Mouse (Mus musculus): ENCODE measurements around the gene Stk11.

Gene Stk11

GRCm38 (mm10) chr10:80115290-80115943, at the start of gene Stk11:
TSS of gene Stk11 (plus strand) at chr10:80115803.
- DNase-seq (ENCODE audit: low spot score): peak; percentile 100

- no peak for DNase-seq (ENCODE audit: low spot score)
These were observed 46.4 kb upstream of the Stk11 start for GRCm38 (mm10) chr10:80069251-80069650.

DNA sequence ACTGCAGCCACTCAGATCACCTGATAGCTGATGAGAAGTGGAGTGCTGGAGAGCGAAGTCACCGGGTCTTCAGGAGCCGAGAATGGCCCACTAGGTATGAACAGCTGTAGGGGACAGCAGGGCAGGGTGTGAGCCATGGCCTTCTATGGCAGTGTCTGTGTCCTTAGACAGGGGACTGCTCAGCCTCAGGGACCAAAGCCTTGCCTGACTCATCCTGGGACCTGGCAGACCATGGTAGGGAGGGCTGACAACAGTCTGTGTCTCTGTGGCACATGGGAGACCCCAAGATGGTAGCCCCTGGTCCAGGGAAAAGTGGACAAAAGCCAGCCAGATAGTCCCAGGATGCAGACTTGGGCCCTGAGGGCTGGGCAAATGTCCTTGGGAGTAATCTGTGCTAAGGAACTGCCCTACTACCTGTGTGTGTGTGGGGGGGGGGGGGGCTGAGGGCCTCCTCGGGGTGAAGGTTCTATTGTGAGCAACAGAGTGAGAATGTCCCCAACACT, 45.6 kb upstream of the Stk11 start:
- DNase-seq (ENCODE audit: low spot score): no peak

DNA sequence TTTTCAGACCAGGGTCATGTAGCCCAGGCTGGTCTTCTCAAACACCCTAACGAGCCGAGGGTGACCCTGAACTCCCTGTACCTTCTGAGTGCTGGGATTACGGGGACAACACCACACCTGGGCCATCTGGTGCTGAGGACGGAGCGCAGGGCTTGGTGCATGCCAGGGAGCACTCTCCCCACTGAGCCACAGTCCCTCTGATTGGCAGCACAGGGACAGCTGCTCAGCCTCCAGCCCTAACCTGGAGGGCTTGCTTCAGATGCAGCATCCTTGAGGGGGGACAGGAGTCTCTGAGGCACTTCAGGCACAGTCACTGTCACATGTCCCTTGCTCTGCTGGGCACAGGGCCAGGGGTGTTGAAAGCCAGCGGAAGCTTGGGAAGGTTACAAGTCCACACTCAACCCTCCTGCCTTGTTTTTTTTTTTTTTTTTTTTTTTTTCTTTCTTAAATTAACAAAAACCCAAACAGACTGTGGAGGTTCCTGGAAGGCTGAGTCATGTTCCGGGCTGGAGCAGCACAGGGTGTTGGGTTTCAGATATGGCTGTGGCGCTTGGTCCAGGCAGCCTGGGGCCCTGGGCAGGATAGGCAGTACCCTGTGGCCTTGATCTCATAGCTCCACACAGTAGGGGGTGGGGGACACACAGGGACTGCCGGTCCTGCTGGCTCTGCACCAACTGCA, 44.6 kb upstream of the Stk11 start:
- peak; percentile 89 for DNase-seq (ENCODE audit: low spot score)

DNA sequence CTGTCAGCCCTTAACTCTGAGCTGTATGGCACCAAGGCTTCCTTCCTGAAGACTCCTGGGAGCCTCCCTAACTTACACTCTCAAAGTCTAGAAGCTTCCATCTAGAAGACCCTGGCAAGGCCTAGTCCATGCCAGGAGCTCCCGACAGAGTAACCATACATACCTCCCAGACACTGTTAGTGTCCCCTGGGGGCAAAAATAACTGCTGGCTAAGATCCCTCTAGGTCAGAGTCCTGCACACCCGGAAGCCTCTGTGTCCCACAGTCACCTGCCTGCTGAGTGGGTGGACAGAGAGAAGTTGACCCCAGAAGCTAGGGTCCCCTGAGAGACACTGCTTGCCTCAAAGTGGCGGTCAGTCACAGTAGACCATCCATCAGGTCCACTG, 44.1 kb upstream of the Stk11 start:
- no peak for DNase-seq (ENCODE audit: low spot score)

GRCm38 (mm10) chr10:80072623-80073489, 42.7 kb upstream of the Stk11 start:
- no peak for DNase-seq (ENCODE audit: low spot score)

- DNase-seq (ENCODE audit: low spot score): peak; percentile 88
These were observed 40.6 kb upstream of the Stk11 start for GRCm38 (mm10) chr10:80074813-80075601.

DNA sequence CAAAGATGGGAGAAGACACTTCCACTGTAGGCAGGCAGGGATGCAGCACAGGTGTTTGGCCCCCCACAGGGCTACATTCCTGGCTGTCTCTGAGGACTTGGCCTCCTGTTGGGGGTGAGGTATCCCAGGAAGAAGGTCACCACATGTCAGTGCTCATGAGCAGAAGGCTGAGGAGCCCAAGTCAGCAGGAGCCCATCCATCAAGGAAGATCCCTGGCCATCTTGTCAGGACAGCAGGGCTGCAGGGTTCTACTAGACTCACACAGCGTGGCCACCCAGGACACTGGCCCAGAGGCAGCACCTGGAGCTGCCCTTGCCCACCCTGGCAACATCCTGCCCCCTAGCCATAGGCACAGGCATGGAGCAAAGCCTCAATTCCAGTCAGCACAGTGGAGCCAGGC, 39.7 kb upstream of the Stk11 start:
- no peak for DNase-seq (ENCODE audit: low spot score)

- DNase-seq (ENCODE audit: low spot score): no peak
These were observed 39.2 kb upstream of the Stk11 start for GRCm38 (mm10) chr10:80076386-80076785.

- DNase-seq (ENCODE audit: low spot score): no peak
These were observed 38.3 kb upstream of the Stk11 start for GRCm38 (mm10) chr10:80077312-80077711.

DNA sequence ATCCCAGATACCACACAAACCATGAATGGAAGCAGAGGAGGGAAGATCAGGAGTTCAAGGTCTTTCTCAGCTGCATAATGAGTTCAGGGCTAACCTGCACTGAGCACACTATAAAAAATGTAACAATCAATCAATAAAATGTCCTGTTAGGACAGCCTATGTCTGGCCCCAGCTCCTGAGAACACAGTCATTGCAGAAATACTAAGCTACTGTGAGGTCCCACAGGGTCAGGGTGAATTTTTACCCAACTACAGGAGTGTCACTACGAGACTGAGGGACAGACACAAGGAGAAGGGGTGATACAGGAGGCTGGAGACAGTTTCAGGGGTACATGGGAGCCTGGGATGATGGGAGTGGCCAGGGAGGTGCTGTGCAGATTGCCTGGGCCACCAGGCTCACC, 37.2 kb upstream of the Stk11 start:
- DNase-seq (ENCODE audit: low spot score): no peak

DNA sequence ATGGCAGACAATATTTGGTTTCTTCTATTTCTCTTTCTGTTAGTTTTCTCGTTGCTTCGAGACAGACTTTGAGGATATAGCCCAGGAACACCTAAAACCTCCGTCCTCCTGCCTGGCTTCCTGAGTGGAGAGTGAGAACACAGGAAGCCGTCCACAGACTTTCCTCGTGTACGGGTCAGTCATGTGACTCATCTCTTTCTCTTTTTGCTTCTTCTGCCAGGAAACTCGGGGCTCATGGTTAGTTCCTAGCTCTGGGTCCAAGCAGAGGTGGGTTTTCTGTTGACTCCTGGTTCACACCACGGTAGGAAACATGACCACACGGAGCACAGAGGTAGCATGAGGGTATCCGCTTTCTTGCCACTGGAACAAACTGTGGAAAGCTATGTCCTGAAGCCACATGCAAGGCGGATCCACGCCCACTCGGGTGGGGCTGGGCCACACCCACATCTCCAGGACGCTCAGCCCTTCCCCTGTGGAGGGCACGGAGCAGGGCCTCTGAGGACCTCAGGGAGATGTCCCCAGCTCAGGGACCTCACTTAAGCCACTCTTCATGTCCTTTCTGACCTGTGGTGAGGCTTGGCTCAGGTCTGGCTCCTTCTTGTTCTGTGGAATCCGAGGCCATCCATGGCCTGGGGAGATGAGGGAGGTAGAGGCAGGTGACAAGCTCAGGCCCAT, 35.1 kb upstream of the Stk11 start:
- DNase-seq (ENCODE audit: low spot score): no peak

DNA sequence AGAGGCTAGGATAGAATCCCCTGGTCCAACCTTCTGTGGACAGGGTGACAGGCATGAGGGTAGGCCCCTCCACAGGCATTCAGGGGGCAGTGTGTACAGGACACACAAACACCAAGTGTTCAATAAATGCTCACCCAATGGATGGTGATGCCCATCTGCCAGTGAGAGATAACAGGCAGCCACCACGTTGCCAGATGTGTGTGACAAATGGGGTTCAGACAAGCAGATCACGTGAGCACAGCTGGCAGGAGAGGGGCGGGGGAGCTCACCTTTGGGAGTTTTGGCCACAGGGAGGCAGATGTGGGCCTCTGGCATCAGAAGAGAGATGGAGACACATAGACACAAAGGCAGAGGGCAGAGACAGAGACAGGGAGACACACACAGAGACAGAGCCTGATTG, 34.5 kb upstream of the Stk11 start:
- DNase-seq (ENCODE audit: low spot score): no peak

DNA sequence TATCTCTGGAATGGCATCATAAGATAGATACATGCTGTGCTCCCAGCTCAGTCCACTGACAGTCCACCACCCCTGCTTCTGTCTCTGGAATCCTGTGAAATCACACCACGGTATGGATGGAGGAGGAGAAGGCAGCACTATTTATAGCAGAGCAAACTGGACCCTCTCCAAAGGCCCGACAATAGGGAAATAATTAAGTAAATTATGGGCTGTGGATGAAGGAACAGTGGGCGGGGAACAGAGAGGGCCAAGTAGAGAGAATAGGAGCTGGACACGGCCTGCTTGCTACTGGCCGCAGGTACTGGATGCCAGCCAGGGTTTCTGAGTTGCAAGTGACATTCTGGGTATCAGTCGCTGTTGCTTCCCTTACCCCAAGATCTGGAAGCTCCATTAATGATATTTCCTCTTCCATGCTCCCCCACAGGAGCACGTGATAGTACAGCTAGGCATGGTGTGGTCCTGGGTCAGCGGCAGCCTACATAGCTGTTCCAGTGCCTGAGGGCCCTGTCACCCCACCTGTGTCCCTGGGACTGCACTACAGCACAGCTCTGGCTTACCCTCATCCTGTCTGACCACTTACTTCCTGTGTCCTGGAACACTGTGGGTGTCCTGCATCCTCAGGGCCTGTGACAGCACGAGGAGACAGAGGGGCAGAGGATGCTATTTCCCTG, 30.7 kb upstream of the Stk11 start:
- DNase-seq (ENCODE audit: low spot score): peak; percentile 64

- no peak for DNase-seq (ENCODE audit: low spot score)
These were observed 28.8 kb upstream of the Stk11 start for GRCm38 (mm10) chr10:80086847-80087246.

GRCm38 (mm10) chr10:80087483-80087882, 28.1 kb upstream of the Stk11 start:
- no peak for DNase-seq (ENCODE audit: low spot score)

DNA sequence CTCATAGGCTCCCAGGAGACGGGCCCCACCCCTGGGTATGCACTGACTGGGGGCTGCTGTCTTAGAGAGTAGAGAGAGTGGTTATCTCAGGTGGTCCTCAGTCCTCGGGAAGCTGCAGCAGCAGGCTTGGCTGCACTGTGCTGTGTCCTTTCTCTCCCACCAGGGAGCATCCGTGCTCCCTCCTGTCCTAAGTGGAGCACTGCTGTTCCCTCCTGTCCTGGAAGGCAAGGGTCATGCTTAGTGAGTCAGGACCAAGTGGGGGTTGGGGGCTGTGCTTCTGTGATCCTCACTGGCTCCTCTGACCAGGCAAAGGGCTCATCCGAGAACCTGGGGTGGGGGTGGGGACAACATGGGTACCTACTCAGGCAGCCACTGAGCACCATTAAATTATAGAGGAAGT, 26.5 kb upstream of the Stk11 start:
- no peak for DNase-seq (ENCODE audit: low spot score)

DNA sequence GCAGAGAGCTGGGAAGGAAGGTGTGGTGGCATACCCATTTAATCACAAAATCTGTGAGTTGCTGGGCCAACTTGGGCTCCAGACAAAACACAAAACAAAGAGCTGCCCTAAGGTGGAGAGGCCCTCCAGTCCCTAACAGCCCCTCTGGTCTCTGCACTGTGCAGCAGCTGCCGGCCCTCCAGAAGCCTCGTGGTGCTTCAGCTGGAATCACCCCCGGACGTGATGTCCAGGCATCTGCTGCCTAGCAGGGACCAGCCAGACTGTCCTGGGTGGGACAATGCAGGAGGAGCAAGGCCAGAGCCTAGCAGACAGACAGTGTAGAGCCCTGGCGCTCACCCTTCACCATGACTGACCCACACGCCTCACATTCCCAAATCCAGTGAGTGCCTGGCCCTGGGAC, 24.1 kb upstream of the Stk11 start:
- DNase-seq (ENCODE audit: low spot score): no peak

DNA sequence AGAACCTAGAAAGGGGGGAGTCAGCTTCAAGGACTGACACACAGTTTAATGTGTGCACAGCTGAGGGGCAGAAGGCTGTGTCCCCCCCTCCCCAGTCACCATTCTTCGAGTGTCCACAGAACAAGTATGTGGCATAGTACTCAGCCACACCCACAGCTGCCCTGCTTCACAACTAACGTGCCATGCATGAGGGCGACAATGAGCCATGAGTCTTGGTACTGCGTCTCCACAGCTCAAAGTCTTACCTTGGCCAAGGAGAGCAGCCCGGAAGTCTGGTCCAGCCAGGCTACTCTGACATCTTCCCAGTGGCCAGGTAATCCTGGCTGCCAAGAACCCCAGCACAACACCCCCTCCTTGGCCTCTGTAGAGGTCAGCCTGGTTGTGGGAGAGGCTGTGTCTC, 22.9 kb upstream of the Stk11 start:
- no peak for DNase-seq (ENCODE audit: low spot score)

DNA sequence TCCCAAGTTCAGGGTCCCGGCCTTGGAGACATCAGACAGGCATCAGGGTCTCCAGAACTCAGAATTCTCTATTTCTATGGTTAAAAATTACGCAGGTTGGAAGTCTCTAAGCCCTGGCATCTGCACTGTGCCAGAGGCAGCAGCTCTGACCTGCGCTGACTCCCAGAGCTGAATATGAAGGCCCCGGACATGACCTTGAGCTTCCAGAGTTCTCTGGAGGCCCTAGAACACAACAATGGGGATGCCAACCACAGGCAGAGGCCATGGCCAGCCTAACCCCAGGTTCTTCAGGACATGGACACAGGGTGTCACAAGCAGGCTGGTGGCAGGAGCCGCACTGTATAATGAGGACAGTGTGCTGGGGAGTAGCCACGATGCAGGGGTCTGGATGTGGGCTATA, 21.5 kb upstream of the Stk11 start:
- no peak for DNase-seq (ENCODE audit: low spot score)

- no peak for DNase-seq (ENCODE audit: low spot score)
These were observed 20.9 kb upstream of the Stk11 start for GRCm38 (mm10) chr10:80094684-80095083.

All from urinary bladder, postnatal 14 days (tissue).